In the genomic region with DNA sequence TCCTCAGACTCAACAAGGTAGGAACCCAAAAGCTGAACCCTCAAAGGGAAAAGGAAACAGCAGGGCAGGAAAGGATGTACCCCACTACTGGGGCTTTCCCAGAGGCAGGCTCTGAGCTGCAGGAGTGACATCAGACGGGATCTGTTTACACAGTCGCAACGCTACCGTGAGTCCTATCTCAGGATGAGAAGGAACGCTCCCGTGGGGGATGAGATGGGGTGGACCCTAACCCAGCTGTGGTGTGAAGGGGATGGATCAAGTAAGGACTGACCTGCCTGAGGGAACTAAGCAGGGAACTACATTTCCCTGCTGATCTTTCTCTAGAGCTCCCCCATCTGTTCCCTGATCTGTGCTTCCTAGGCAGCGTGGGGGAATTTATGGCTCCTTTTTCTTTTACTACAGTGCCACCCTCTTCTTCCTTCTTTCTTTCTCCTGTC, we compare ENCODE assay signal across 8 mouse cellular contexts. TPM values are rescaled to one million over a fixed set of nuclear protein-coding genes. Genes with fewer than 3 reads are reported as not detected.
DNase-seq lines count a peak whose midpoint lies in the region; ATAC-seq and TF ChIP-seq lines count a peak whose summit lies in the region.

A gene (plus strand): TSS at position 101 of the 437 bp plus-strand sequence.

- peak; percentile 41 to 46 for DNase-seq in right cerebral cortex, adult 2 months (ENCODE audit: low spot score in 2 of 2)
- DNase-seq in right cerebral cortex, postnatal 36 days (ENCODE audit: low spot score in 2 of 2): no peak
- peak; percentile 58 for DNase-seq in embryo, embryonic 11 days
- no peak for DNase-seq in heart, adult 2 months
- DNase-seq in kidney, adult 8-10 months: peak; percentile 49 to 62
- no peak for DNase-seq in limb, embryonic 14.5 days (ENCODE audit: low spot score)
- no peak for DNase-seq in testis, postnatal 10 days (ENCODE audit: low spot score)

- H3K79me2 ChIP-seq in heart, adult 2 months (replicated peaks; ENCODE audit: control insufficient read depth, insufficient read depth, low read length): no peaks in the 10 kb centered on the region

- H3K9me3 ChIP-seq in limb, embryonic 14.5 days (ENCODE audit: control insufficient read depth, low read length): no peaks in the 10 kb centered on the region
- H3K9me3 ChIP-seq in neural tube, embryonic 14.5 days (ENCODE audit: control insufficient read depth, low read length): no peaks in the 10 kb centered on the region

- no peak for TF ChIP-seq POLR2A in heart, adult 2 months (IDR thresholded peaks at IDR 0.05; ENCODE audit: insufficient read depth, low read depth, low read length)
- no peak for TF ChIP-seq POLR2A in limb, embryonic 14.5 days (IDR thresholded peaks at IDR 0.05; ENCODE audit: borderline replicate concordance, extremely low read depth, insufficient read depth, insufficient read length)

- H3K4me1 ChIP-seq in heart, adult 2 months (ENCODE audit: control insufficient read depth, insufficient read depth, low read length): peaks cover 17% of the 10 kb centered on the region
- peaks cover 32% of the 10 kb centered on the region for H3K4me1 ChIP-seq in limb, embryonic 14.5 days (ENCODE audit: control insufficient read depth, insufficient read depth, low read length)
- H3K4me1 ChIP-seq in neural tube, embryonic 14.5 days (ENCODE audit: control insufficient read depth, insufficient read depth, low read length): peaks cover 4% of the 10 kb centered on the region

- H3K9ac ChIP-seq in heart, adult 2 months (ENCODE audit: low read depth, low read length): peak within 1 kb of the TSS; percentile 40; the same call in 1 of the 2 replicates
- no peak within 1 kb of the TSS; the same call in 1 of the 2 replicates for H3K9ac ChIP-seq in limb, embryonic 14.5 days (ENCODE audit: low read depth, low read length, severe bottlenecking)
- peak within 1 kb of the TSS; percentile 34 for H3K9ac ChIP-seq in neural tube, embryonic 14.5 days (replicated peaks; ENCODE audit: low read depth, low read length)

- no peak for ATAC-seq in limb, embryonic 14.5 days (ENCODE audit: low FRiP score, low read depth)
- ATAC-seq in neural tube, embryonic 14.5 days (ENCODE audit: low read depth): no peak

- intact Hi-C loops in heart, adult 2 months (cut with DNase I): loop anchor here (2.0 kb wide), 1 partner anchor 40 kb away; no protein-coding TSS in a partner anchor

- TF ChIP-seq EP300 in heart, adult 2 months (IDR thresholded peaks at IDR 0.05; ENCODE audit: insufficient read depth, low read depth, low read length): no peak

- no peak within 1 kb of the TSS for H3K4me3 ChIP-seq in heart, adult 2 months
- 0 out of 2 replicates have a peak within 1 kb of the TSS, but pooled peaks have one; percentile 17 for H3K4me3 ChIP-seq in limb, embryonic 14.5 days (replicated peaks; ENCODE audit: low read length)
- H3K4me3 ChIP-seq in neural tube, embryonic 14.5 days (ENCODE audit: low read depth, low read length): no peak within 1 kb of the TSS

- peak within 1 kb of the TSS; percentile 26; the same call in 1 of the 2 replicates for H3K4me2 ChIP-seq in limb, embryonic 14.5 days (replicated peaks; ENCODE audit: low read depth, low read length, severe bottlenecking)
- peak within 1 kb of the TSS; percentile 18; the same call in 1 of the 2 replicates for H3K4me2 ChIP-seq in neural tube, embryonic 14.5 days (ENCODE audit: low read depth, low read length)

- WGBS in heart, adult 2 months: 16% methylated on average over 7 of the region's 7 CpGs
- 3% methylated on average over 7 of the region's 7 CpGs for WGBS in limb, embryonic 14.5 days
- under 1% methylated on average over 7 of the region's 7 CpGs for WGBS in neural tube, embryonic 14.5 days

- no peaks in the 10 kb centered on the region for H3K36me3 ChIP-seq in heart, adult 2 months (ENCODE audit: control insufficient read depth, insufficient read depth, low read length)
- H3K36me3 ChIP-seq in limb, embryonic 14.5 days (ENCODE audit: control insufficient read depth, insufficient read depth, low read length): no peaks in the 10 kb centered on the region
- H3K36me3 ChIP-seq in neural tube, embryonic 14.5 days (ENCODE audit: control insufficient read depth, insufficient read depth, low read length): no peaks in the 10 kb centered on the region

- TF ChIP-seq CTCF in heart, adult 2 months (IDR thresholded peaks at IDR 0.05): peak; percentile 44

- peak within 1 kb of the TSS; percentile 53 for H3K27ac ChIP-seq in heart, adult 2 months
- no peak within 1 kb of the TSS for H3K27ac ChIP-seq in limb, embryonic 14.5 days (replicated peaks; ENCODE audit: low read depth, low read length)
- H3K27ac ChIP-seq in neural tube, embryonic 14.5 days (ENCODE audit: low read depth, low read length): no peak within 1 kb of the TSS

- H3K27me3 ChIP-seq in heart, adult 2 months (ENCODE audit: control insufficient read depth, insufficient read depth, low read length): no peaks in the 10 kb centered on the region
- H3K27me3 ChIP-seq in limb, embryonic 14.5 days (ENCODE audit: control insufficient read depth, insufficient read depth, low read length): no peaks in the 10 kb centered on the region
- H3K27me3 ChIP-seq in neural tube, embryonic 14.5 days (ENCODE audit: control insufficient read depth, insufficient read depth, low read length): no peaks in the 10 kb centered on the region

RNA-seq across cellular contexts. Expression of the gene that starts here (rescaled TPM):
- 10 to 100 TPM; 21.1 to 26.4 TPM for total RNA-seq in heart, adult 2 months (2021)
- 52.0 and 55.0 TPM in 2 replicates for polyA plus RNA-seq in heart, adult 2 months (2012; rRNA removed)
- polyA plus RNA-seq in limb, embryonic 14.5 days (2012; rRNA removed): 48.4 and 68.8 TPM in 2 replicates
- 73.1 TPM in 2 replicates for polyA plus RNA-seq in limb, embryonic 14.5 days (2014; fragmentation: Nextera tagmentation; extraction: Ambion mirVana)
- polyA plus RNA-seq in neural tube, embryonic 14.5 days (2014; fragmentation: Nextera tagmentation; extraction: Ambion mirVana): 88.9 and 96.3 TPM in 2 replicates

Comparison
In these comparisons a context has a peak if more than half of its experiments do, and no peak if none do; other contexts are left out.
1. DNase-seq: peak in right cerebral cortex, adult 2 months (2 of 2), embryo, embryonic 11 days (single experiment) and kidney, adult 8-10 months (2 of 2); none in right cerebral cortex, postnatal 36 days (0 of 2), heart, adult 2 months (0 of 2), limb, embryonic 14.5 days (single experiment) and testis, postnatal 10 days (single experiment).